Mouse (Mus musculus): ENCODE measurements around the gene Olfr218.
"Not testable (repeated sequence)": the region's sequence is repeated elsewhere in the genome, so short reads cannot be mapped to it uniquely, and the experiment has no call there.

Olfr218 gene

DNA sequence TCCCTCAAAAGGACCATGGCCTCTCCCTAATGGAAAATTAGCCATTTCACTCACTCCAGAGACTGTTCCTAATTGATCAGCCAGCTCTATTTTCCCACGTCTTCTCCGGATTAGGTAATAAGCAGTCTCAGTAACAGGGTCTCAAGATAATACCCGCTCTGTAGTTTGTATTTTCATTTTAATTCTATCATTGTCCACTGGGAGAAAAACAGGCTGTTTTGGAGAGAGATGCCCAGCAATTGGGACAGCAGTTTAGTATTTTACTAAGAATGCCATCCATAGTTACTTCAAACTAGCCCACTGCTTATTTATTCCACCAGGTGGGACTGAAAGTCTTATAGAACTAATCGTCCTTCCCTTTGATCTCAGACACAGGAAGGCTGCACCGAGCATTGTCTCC, at the start of gene Olfr218:
TSS of gene Olfr218 (plus strand) at position 301 of the 400 bp plus-strand sequence.
- DNase-seq (ENCODE audit: low read depth, low spot score) = no peak

DNA sequence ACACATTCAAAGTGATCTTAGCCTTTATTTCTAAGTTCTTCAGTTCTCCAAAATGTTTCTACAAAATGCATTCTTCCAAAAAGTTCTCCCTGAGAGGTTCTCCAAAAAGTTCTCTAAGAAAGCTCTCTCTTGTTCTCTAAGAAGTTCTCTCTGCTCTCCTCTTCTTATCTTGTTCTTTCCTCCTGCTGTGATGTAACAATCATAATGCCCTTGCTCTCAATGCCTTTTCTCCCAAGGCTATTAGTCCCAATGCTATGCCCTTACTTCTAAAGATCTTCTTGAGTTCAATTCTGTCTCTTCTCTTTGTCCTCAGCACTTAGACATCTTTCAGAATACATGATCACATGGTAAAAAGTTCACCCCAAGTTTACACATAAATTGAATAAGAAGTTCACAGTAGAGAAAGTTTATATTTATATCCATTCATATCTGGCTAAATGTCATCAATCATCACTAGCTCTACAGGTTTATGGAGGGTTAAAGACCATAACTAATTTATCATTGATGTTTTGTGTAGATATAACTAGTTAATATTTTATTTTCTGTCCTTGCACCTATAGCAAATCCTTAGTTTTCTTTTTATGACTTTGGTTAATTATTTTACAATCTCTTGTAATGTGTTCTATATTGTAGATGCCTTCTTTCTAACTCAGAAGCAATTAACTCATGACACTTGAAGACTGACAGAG, 23.3 kb upstream of the Olfr218 start:
- DNase-seq (ENCODE audit: low read depth, low spot score) = no peak

DNA sequence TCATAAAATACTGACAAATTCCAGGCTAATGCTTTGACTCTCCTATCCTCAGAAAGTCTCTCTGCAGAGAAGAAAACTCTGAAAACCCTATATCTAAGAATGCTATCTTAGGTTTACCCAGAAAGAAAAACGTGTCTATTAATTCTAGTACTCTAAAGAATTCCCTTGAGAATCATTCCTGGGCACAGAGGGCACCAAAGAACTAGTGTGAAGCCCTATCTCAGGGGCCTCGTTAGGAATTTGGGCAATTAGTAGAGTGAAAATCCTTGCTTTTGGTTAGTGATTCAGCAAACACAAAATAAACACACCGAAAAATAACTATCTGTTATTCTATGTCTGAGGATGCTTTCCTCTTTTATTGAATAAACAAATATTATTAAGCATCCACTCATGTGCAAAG, 7.1 kb upstream of the Olfr218 start, which contains the start of gene Olfr1406:
TSS of gene Olfr1406 (minus strand) at position 101 of the 400 bp plus-strand sequence.
- no peak for DNase-seq (ENCODE audit: low read depth, low spot score)

GRCm38 (mm10) chr1:173192059-173192458, 5.5 kb upstream of the Olfr218 start:
- no peak for DNase-seq (ENCODE audit: low read depth, low spot score)

- DNase-seq (ENCODE audit: low read depth, low spot score) = peak; percentile 3
Measured at GRCm38 (mm10) chr1:173196359-173196758, 1.2 kb upstream of the Olfr218 start.

DNA sequence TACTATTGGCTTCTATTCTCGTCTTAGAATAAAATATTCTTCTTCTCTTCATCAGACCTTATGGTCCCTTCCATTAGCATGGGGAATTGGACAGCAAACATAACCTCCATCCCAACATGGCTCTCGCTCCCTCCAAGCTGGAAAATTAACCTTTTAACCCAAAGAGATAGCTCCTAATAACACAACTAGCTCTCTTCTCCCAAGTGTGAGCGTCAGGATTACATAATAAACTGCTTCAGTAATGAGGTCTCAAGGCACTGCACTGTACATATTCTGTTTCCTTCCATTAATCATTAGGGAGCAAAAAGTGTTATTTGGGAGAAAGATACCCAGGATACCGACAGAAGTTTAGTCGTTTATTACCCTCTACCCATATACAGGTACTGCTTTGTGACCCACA, 14.5 kb downstream of the Olfr218 start, which contains the start of gene Olfr1404:
TSS of gene Olfr1404 (plus strand) at position 301 of the 400 bp plus-strand sequence.
- DNase-seq (ENCODE audit: low read depth, low spot score) = no peak

DNA sequence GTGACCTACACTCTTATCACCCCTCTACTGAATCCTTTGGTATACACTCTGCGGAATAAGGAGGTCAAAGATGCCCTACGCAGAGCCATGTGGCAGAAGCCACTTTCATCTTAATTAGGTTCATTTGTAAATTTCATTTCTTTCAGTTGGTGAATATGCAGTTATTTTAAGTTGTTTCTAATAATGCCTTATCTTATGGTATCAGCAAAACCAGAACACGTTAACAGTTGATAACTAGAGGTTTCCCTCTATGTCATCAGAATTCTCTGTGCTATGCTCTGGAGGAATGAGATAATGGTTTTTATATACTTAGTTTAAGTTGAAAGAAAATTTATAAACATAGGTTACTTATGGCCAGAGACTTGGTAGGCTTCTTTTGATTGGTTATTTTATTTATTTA, 18.9 kb downstream of the Olfr218 start:
- DNase-seq (ENCODE audit: low read depth, low spot score) = no peak

DNA sequence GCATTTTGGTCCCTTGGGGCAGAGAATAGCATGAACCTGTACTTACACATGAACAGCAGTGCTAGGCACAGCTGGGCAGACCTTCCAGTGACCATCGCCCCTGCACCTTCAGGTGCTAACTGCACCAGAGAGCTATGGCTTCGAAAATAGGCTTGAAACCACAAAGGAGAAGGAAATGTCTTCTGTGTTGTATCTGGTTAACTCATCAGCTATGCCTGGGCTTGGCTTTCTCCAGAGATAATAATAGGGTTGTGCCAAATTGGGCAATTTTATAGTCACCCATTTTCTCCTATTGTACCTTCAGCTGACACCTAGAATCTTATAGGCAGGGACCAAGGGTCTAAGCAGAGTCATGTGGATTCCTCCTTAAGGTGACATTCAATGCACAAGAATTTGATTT, 29.5 kb downstream of the Olfr218 start, which contains the start of gene Fcer1a:
TSS of gene Fcer1a (minus strand) at position 134 of the 400 bp plus-strand sequence.
- DNase-seq (ENCODE audit: low read depth, low spot score) = no peak

DNA sequence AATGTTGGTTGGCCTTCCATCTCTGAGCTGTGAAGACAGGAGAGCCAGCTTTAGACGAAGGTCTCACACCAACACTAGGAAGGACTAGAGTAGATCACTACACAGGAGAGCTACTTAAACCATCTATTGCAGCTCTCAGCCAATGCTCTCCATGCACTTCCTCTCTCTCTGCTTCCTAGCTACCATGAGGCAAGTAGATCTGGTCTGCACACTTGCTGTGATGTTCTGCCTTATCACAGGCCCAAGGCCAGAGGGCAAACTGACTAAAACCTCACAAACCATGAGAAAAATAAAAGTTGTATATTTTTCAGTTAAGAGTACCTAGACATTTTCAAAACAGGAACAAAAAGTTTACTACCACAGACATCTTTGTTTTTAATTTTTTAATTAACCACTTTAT, 39.4 kb downstream of the Olfr218 start:
- DNase-seq (ENCODE audit: low read depth, low spot score) = not testable (repeated sequence)

GRCm38 (mm10) chr1:173249888-173250287, 52.3 kb downstream of the Olfr218 start:
- DNase-seq (ENCODE audit: low read depth, low spot score) = no peak
